Comparison of ENCODE assay signal across 10 mouse cellular contexts in genomic region chr16:31412321-31412720, GRCm38 (mm10). TPM values are rescaled to one million over a fixed set of nuclear protein-coding genes. Genes with fewer than 3 reads are reported as not detected.
DNase-seq lines count a peak whose midpoint lies in the region; ATAC-seq and TF ChIP-seq lines count a peak whose summit lies in the region.
"Had no signal": no experiment of that assay in that cellular context is flagged by ENCODE, and none has a peak within 500 bp of the region (broad histone marks: within the 10 kb centered on the region; RNA-seq: fewer than 3 reads in every experiment).

No protein-coding gene starts in this region.

- H3K27me3 ChIP-seq in midbrain, postnatal 0 days (ENCODE audit: insufficient read depth, low read length), result no peaks in the 10 kb centered on the region
- H3K27me3 ChIP-seq in midbrain, embryonic 15.5 days (replicated peaks), result no peaks in the 10 kb centered on the region
- no peaks in the 10 kb centered on the region for H3K27me3 ChIP-seq in midbrain, embryonic 16.5 days (ENCODE audit: control insufficient read depth, insufficient read depth, low read depth, low read length)
- H3K27me3 ChIP-seq: heart, embryonic 15.5 days had no signal

- peak; percentile 69 to 72 for DNase-seq in cerebellum, postnatal 10 days
- DNase-seq in cerebellum, adult 9-10 months, result no peak
- DNase-seq in midbrain, postnatal 0 days (ENCODE audit: low spot score), result peak; percentile 47
- peak; percentile 36 to 53 for DNase-seq in heart, postnatal 36 days
- peak; percentile 29 for DNase-seq in skeletal muscle tissue, adult 2 months (ENCODE audit: low read depth, low spot score)
- DNase-seq in left cerebral cortex, adult 8-10 months (ENCODE audit: low spot score in 2 of 2), result no peak
- DNase-seq: spleen, adult 18-20 months had no signal

- no peak for TF ChIP-seq CTCF in midbrain, postnatal 0 days (IDR thresholded peaks at IDR 0.05)

- no peaks in the 10 kb centered on the region for H3K36me3 ChIP-seq in midbrain, postnatal 0 days (ENCODE audit: insufficient read depth, low read length)
- H3K36me3 ChIP-seq in midbrain, embryonic 15.5 days (replicated peaks), result no peaks in the 10 kb centered on the region
- no peaks in the 10 kb centered on the region for H3K36me3 ChIP-seq in midbrain, embryonic 16.5 days (ENCODE audit: control insufficient read depth, insufficient read depth, low read length)
- H3K36me3 ChIP-seq: heart, embryonic 15.5 days had no signal

- H3K9me3 ChIP-seq in midbrain, postnatal 0 days (ENCODE audit: low read length), result no peaks in the 10 kb centered on the region
- H3K9me3 ChIP-seq in midbrain, embryonic 15.5 days, result no peaks in the 10 kb centered on the region
- no peaks in the 10 kb centered on the region for H3K9me3 ChIP-seq in midbrain, embryonic 16.5 days (replicated peaks; ENCODE audit: control insufficient read depth, low read length, poor library complexity, severe bottlenecking)
- H3K9me3 ChIP-seq: heart, embryonic 15.5 days had no signal

- H3K4me3 ChIP-seq in midbrain, postnatal 0 days (ENCODE audit: low read depth, low read length), result no peak overlapping the region
- no peak overlapping the region for H3K4me3 ChIP-seq in midbrain, embryonic 15.5 days
- no peak overlapping the region for H3K4me3 ChIP-seq in midbrain, embryonic 16.5 days (ENCODE audit: low read depth, low read length)
- H3K4me3 ChIP-seq: heart, embryonic 15.5 days had no signal

- intact Hi-C loops in heart, postnatal 36 days (cut with DNase I), result no loop called here

- no peak for ATAC-seq in midbrain, postnatal 0 days (ENCODE audit: low FRiP score)
- no peak for ATAC-seq in midbrain, embryonic 15.5 days (replicated peaks)
- ATAC-seq in midbrain, embryonic 16.5 days, result no peak

- no peak overlapping the region for H3K4me2 ChIP-seq in midbrain, postnatal 0 days (ENCODE audit: low read depth, low read length, poor library complexity, severe bottlenecking)
- no peak overlapping the region for H3K4me2 ChIP-seq in midbrain, embryonic 15.5 days
- H3K4me2 ChIP-seq in midbrain, embryonic 16.5 days (ENCODE audit: low read length), result no peak overlapping the region
- H3K4me2 ChIP-seq: heart, embryonic 15.5 days had no signal

- no peak overlapping the region for H3K27ac ChIP-seq in midbrain, postnatal 0 days (ENCODE audit: low read depth, low read length)
- H3K27ac ChIP-seq in midbrain, embryonic 15.5 days, result no peak overlapping the region
- no peak overlapping the region for H3K27ac ChIP-seq in midbrain, embryonic 16.5 days (ENCODE audit: low read length)
- H3K27ac ChIP-seq: heart, embryonic 15.5 days had no signal

- H3K4me1 ChIP-seq in midbrain, postnatal 0 days (ENCODE audit: insufficient read depth, low read length), result no peaks in the 10 kb centered on the region
- H3K4me1 ChIP-seq in midbrain, embryonic 15.5 days, result no peaks in the 10 kb centered on the region
- H3K4me1 ChIP-seq in midbrain, embryonic 16.5 days (ENCODE audit: control insufficient read depth, insufficient read depth, low read length), result no peaks in the 10 kb centered on the region
- H3K4me1 ChIP-seq: heart, embryonic 15.5 days had no signal

- no peak overlapping the region for H3K9ac ChIP-seq in midbrain, postnatal 0 days (replicated peaks; ENCODE audit: low read length, poor library complexity, severe bottlenecking)
- H3K9ac ChIP-seq in midbrain, embryonic 15.5 days, result no peak overlapping the region
- no peak overlapping the region; the same call in 1 of the 2 replicates for H3K9ac ChIP-seq in midbrain, embryonic 16.5 days (ENCODE audit: low read depth, low read length)
- H3K9ac ChIP-seq: heart, embryonic 15.5 days had no signal

- WGBS in midbrain, postnatal 0 days, result 73% methylated on average over 14 of the region's 14 CpGs
- WGBS in midbrain, embryonic 15.5 days, result 77% methylated on average over 14 of the region's 14 CpGs
- 84% methylated on average over 14 of the region's 14 CpGs for WGBS in midbrain, embryonic 16.5 days

RNA-seq across cellular contexts. Expression of gene Bdh1, which starts 9.8 kb away (rescaled TPM):
- total RNA-seq in midbrain, postnatal 0 days (2014; rRNA removed), result 76.8 and 88.1 TPM in 2 replicates
- 113 and 122 TPM in 2 replicates for polyA plus RNA-seq in midbrain, postnatal 0 days (2015; fragmentation: Nextera tagmentation; extraction: Ambion mirVana)
- 105 and 113 TPM in 2 replicates for polyA plus RNA-seq in midbrain, embryonic 15.5 days (2015; fragmentation: Nextera tagmentation; extraction: Ambion mirVana)
- total RNA-seq in heart, postnatal 36 days (2021), result 10 to 100 TPM in 1 of 2 experiments, 1 to 10 TPM in 1; 7.0 to 42.5 TPM
- polyA plus RNA-seq in midbrain, embryonic 16.5 days (2015; fragmentation: Nextera tagmentation; extraction: Ambion mirVana), result 113 and 124 TPM in 2 replicates
- 100 to 1,000 TPM in 1 of 4 experiments, 10 to 100 TPM in 3; 97.0 to 119 (median 97.8) TPM for total RNA-seq in left cerebral cortex, adult 8-10 months (2022)

Comparison
In these comparisons a context has a peak if more than half of its experiments do, and no peak if none do; other contexts are left out.
1. DNase-seq: peak in cerebellum, postnatal 10 days (2 of 2), midbrain, postnatal 0 days (single experiment), heart, postnatal 36 days (2 of 2) and skeletal muscle tissue, adult 2 months (single experiment); none in cerebellum, adult 9-10 months (single experiment) and left cerebral cortex, adult 8-10 months (0 of 2).